Mouse (Mus musculus) lung, postnatal 10 days (tissue): ENCODE results near the gene Slc35d1.
A peak's percentile ranks its signal among the peaks of the same experiment; 100 is the strongest.
"Not testable (repeated sequence)": the region's sequence is repeated elsewhere in the genome, so short reads cannot be mapped to it uniquely, and the experiment has no call there.

ENCODE experiments used
- DNase-seq: peaks from one replicate; pipeline ENCODE4 v3.0.0; 2021

Gene Slc35d1

GRCm38 (mm10) chr4:103180300-103180888 lies 34.6 kb downstream of the Slc35d1 start:
- no peak for DNase-seq

GRCm38 (mm10) chr4:103179581-103179980 lies 35.4 kb downstream of the Slc35d1 start:
- no peak for DNase-seq

GRCm38 (mm10) chr4:103178635-103179318 lies 36.2 kb downstream of the Slc35d1 start:
- DNase-seq = peak; percentile 51

GRCm38 (mm10) chr4:103177681-103178080 lies 37.3 kb downstream of the Slc35d1 start:
- no peak for DNase-seq

GRCm38 (mm10) chr4:103174001-103174400 lies 41.0 kb downstream of the Slc35d1 start:
- no peak for DNase-seq

- DNase-seq = no peak
These were observed 41.5 kb downstream of the Slc35d1 start for GRCm38 (mm10) chr4:103173507-103173906.

- DNase-seq = no peak
These were observed 43.7 kb downstream of the Slc35d1 start for GRCm38 (mm10) chr4:103171256-103171655.

GRCm38 (mm10) chr4:103166198-103166597 lies 48.8 kb downstream of the Slc35d1 start:
- not testable (repeated sequence) for DNase-seq

GRCm38 (mm10) chr4:103158781-103159180 lies 56.2 kb downstream of the Slc35d1 start:
- DNase-seq = no peak

- DNase-seq = no peak
These were observed 63.0 kb downstream of the Slc35d1 start for GRCm38 (mm10) chr4:103151946-103152345.

GRCm38 (mm10) chr4:103146339-103146738 lies 68.6 kb downstream of the Slc35d1 start:
- peak; percentile 85 for DNase-seq

GRCm38 (mm10) chr4:103136946-103137345 lies 78.0 kb downstream of the Slc35d1 start:
- DNase-seq = no peak

GRCm38 (mm10) chr4:103126533-103126932 lies 88.4 kb downstream of the Slc35d1 start:
- no peak for DNase-seq

- DNase-seq = no peak
These were observed 91.4 kb downstream of the Slc35d1 start for GRCm38 (mm10) chr4:103123606-103124005.

GRCm38 (mm10) chr4:103123086-103123485 lies 91.9 kb downstream of the Slc35d1 start:
- DNase-seq = no peak

GRCm38 (mm10) chr4:103120874-103121389 lies 94.0 kb downstream of the Slc35d1 start:
- DNase-seq = no peak
